Mouse (Mus musculus) B cell, adult 2 months (primary cell): ENCODE data around the gene Ntf5.

Experiments used
- DNase-seq, 2 experiments: peaks; one replicate each; pipeline ENCODE4 v3.0.0; 2022

The Ntf5 gene

GRCm38 (mm10) chr7:45465112-45465511 lies 51.6 kb downstream of the Ntf5 start:
- DNase-seq: no peak

DNA sequence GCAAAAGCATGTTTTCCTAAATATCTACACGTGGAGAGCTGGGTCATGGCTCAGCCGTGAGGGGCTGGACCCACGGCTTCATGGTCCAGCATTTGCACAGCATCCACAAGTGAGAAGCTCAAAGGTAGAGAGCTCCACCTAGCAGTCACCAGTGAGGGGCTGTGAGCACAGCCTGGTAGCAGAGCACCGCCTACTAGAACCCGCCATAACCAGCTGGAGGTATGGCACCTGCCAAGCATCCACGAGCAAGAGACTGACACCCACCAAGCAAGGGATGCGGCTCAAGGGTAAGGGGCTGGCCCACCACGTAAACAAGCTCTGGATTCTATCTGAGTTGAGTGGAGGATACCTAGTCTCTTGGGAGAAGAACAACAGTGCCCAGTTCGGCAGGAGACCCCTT lies 52.1 kb downstream of the Ntf5 start:
- DNase-seq: no peak

- DNase-seq: peak; percentile 96 to 97
These were observed 53.0 kb downstream of the Ntf5 start, which contains the start of gene Bax for GRCm38 (mm10) chr7:45466283-45467089. Gene Bax, minus strand, starts transcription at chr7:45466898.
